Mouse (Mus musculus): ENCODE measurements at regions not wholly inside any gene's neighbourhood (a gene's known extent, or its start where the extent isn't known, plus 50 kb on each side); places are given as distances from the start of the nearest gene placed in this dataset.

- H3K36me3 ChIP-seq (ENCODE audit: insufficient read depth, low read length) = no peaks in the 10 kb centered on the region
- H3K9me3 ChIP-seq (ENCODE audit: low read length) = no peaks in the 10 kb centered on the region
- no peak; the same call in 1 of the 2 replicates for TF ChIP-seq CTCF (conservative IDR thresholded peaks at IDR 0.05; ENCODE audit: low read length)
- TF ChIP-seq POU5F1 (IDR thresholded peaks at IDR 0.05; ENCODE audit: borderline replicate concordance, low read length) = no peak
- no peak overlapping the region for H3K4me3 ChIP-seq (replicated peaks; ENCODE audit: low read length)
- no peaks in the 10 kb centered on the region for H3K27me3 ChIP-seq (ENCODE audit: insufficient read depth, low read length)
- no peaks in the 10 kb centered on the region for H3K4me1 ChIP-seq (replicated peaks; ENCODE audit: low read depth, low read length)
These were observed 937.2 kb downstream of the Sorcs1 start for GRCm38 (mm10) chr19:49741239-49741638.

- Histone ChIP-seq H3K27me3 (ENCODE audit: insufficient read depth, low read length) (no peaks in the 10 kb centered on the region), H3K4me1 (replicated peaks; ENCODE audit: low read depth, low read length) (no peaks in the 10 kb centered on the region), H3K36me3 (ENCODE audit: insufficient read depth, low read length) (no peaks in the 10 kb centered on the region), H3K9me3 (ENCODE audit: low read length) (no peaks in the 10 kb centered on the region), H3K4me3 (replicated peaks; ENCODE audit: low read length) (no peak overlapping the region)
- TF ChIP-seq CTCF (conservative IDR thresholded peaks at IDR 0.05; ENCODE audit: low read length) = no peak
- TF ChIP-seq POU5F1 (IDR thresholded peaks at IDR 0.05; ENCODE audit: borderline replicate concordance, low read length) = no peak
- TF ChIP-seq NANOG (IDR thresholded peaks at IDR 0.05; ENCODE audit: borderline replicate concordance, low read length) = no peak
These were observed 938.8 kb downstream of the Sorcs1 start for GRCm38 (mm10) chr19:49739483-49740175.

GRCm38 (mm10) chr19:49697659-49698058 lies 980.8 kb downstream of the Sorcs1 start:
- H3K4me3 ChIP-seq (replicated peaks; ENCODE audit: low read length) = no peak overlapping the region
- H3K4me1 ChIP-seq (replicated peaks; ENCODE audit: low read depth, low read length) = no peaks in the 10 kb centered on the region
- no peaks in the 10 kb centered on the region for H3K36me3 ChIP-seq (ENCODE audit: insufficient read depth, low read length)
- H3K27me3 ChIP-seq (ENCODE audit: insufficient read depth, low read length) = no peaks in the 10 kb centered on the region
- H3K9me3 ChIP-seq (ENCODE audit: low read length) = no peaks in the 10 kb centered on the region
- TF ChIP-seq NANOG (IDR thresholded peaks at IDR 0.05; ENCODE audit: borderline replicate concordance, low read length) (no peak), CTCF (conservative IDR thresholded peaks at IDR 0.05; ENCODE audit: low read length) (no peak), POU5F1 (IDR thresholded peaks at IDR 0.05; ENCODE audit: borderline replicate concordance, low read length) (no peak)

GRCm38 (mm10) chr19:49685588-49686281 lies 992.7 kb downstream of the Sorcs1 start:
- H3K27me3 ChIP-seq (ENCODE audit: insufficient read depth, low read length) = no peaks in the 10 kb centered on the region
- H3K4me1 ChIP-seq (replicated peaks; ENCODE audit: low read depth, low read length) = no peaks in the 10 kb centered on the region
- peaks cover 68% of the 10 kb centered on the region for H3K9me3 ChIP-seq (ENCODE audit: low read length)
- H3K36me3 ChIP-seq (ENCODE audit: insufficient read depth, low read length) = no peaks in the 10 kb centered on the region
- TF ChIP-seq CTCF (conservative IDR thresholded peaks at IDR 0.05; ENCODE audit: low read length) = no peak
- TF ChIP-seq POU5F1 (IDR thresholded peaks at IDR 0.05; ENCODE audit: borderline replicate concordance, low read length) = no peak
- H3K4me3 ChIP-seq (replicated peaks; ENCODE audit: low read length) = no peak overlapping the region

GRCm38 (mm10) chr19:49681204-49681603 lies 997.2 kb downstream of the Sorcs1 start:
- Histone ChIP-seq H3K4me1 (replicated peaks; ENCODE audit: low read depth, low read length) (no peaks in the 10 kb centered on the region), H3K36me3 (ENCODE audit: insufficient read depth, low read length) (no peaks in the 10 kb centered on the region), H3K27me3 (ENCODE audit: insufficient read depth, low read length) (no peaks in the 10 kb centered on the region), H3K9me3 (ENCODE audit: low read length) (peaks cover 72% of the 10 kb centered on the region), H3K4me3 (replicated peaks; ENCODE audit: low read length) (no peak overlapping the region)
- TF ChIP-seq CTCF (conservative IDR thresholded peaks at IDR 0.05; ENCODE audit: low read length) (no peak), NANOG (IDR thresholded peaks at IDR 0.05; ENCODE audit: borderline replicate concordance, low read length) (no peak), POU5F1 (IDR thresholded peaks at IDR 0.05; ENCODE audit: borderline replicate concordance, low read length) (no peak)

GRCm38 (mm10) chr19:49680006-49680405 lies 998.4 kb downstream of the Sorcs1 start:
- TF ChIP-seq NANOG (IDR thresholded peaks at IDR 0.05; ENCODE audit: borderline replicate concordance, low read length) (no peak), CTCF (conservative IDR thresholded peaks at IDR 0.05; ENCODE audit: low read length) (no peak), POU5F1 (IDR thresholded peaks at IDR 0.05; ENCODE audit: borderline replicate concordance, low read length) (no peak)
- Histone ChIP-seq H3K27me3 (ENCODE audit: insufficient read depth, low read length) (no peaks in the 10 kb centered on the region), H3K36me3 (ENCODE audit: insufficient read depth, low read length) (no peaks in the 10 kb centered on the region), H3K4me1 (replicated peaks; ENCODE audit: low read depth, low read length) (no peaks in the 10 kb centered on the region), H3K9me3 (ENCODE audit: low read length) (peaks cover 72% of the 10 kb centered on the region), H3K4me3 (replicated peaks; ENCODE audit: low read length) (no peak overlapping the region)

GRCm38 (mm10) chr19:49675931-49676330 lies 1002.5 kb downstream of the Sorcs1 start:
- H3K36me3 ChIP-seq (ENCODE audit: insufficient read depth, low read length) = no peaks in the 10 kb centered on the region; the same call in 1 of the 2 replicates
- TF ChIP-seq CTCF (conservative IDR thresholded peaks at IDR 0.05; ENCODE audit: low read length) = no peak
- peak; percentile 77; the same call in 1 of the 2 replicates for TF ChIP-seq NANOG (IDR thresholded peaks at IDR 0.05; ENCODE audit: borderline replicate concordance, low read length)
- no peak overlapping the region for H3K4me3 ChIP-seq (replicated peaks; ENCODE audit: low read length)
- H3K27me3 ChIP-seq (ENCODE audit: insufficient read depth, low read length) = no peaks in the 10 kb centered on the region
- no peaks in the 10 kb centered on the region for H3K4me1 ChIP-seq (replicated peaks; ENCODE audit: low read depth, low read length)
- H3K9me3 ChIP-seq (ENCODE audit: low read length) = peaks cover 76% of the 10 kb centered on the region

GRCm38 (mm10) chr19:49629963-49630362 lies 1048.5 kb downstream of the Sorcs1 start:
- TF ChIP-seq NANOG (IDR thresholded peaks at IDR 0.05; ENCODE audit: borderline replicate concordance, low read length) (no peak), CTCF (conservative IDR thresholded peaks at IDR 0.05; ENCODE audit: low read length) (no peak), POU5F1 (IDR thresholded peaks at IDR 0.05; ENCODE audit: borderline replicate concordance, low read length) (no peak)
- H3K9me3 ChIP-seq (ENCODE audit: low read length) = no peaks in the 10 kb centered on the region
- H3K4me3 ChIP-seq (replicated peaks; ENCODE audit: low read length) = no peak overlapping the region
- H3K4me1 ChIP-seq (replicated peaks; ENCODE audit: low read depth, low read length) = no peaks in the 10 kb centered on the region
- H3K36me3 ChIP-seq (ENCODE audit: insufficient read depth, low read length) = no peaks in the 10 kb centered on the region
- H3K27me3 ChIP-seq (ENCODE audit: insufficient read depth, low read length) = no peaks in the 10 kb centered on the region

Data from E14TG2a.4 (cell line).